Mouse (Mus musculus) olfactory bulb, adult 2 months (tissue): ENCODE measurements around the gene Nmral1. TPM values are rescaled to one million over a fixed set of nuclear protein-coding genes. Genes with fewer than 3 reads are reported as not detected.
"Not testable (repeated sequence)": the region's sequence is repeated elsewhere in the genome, so short reads cannot be mapped to it uniquely, and the experiment has no call there.

Experiments used
- H3K27ac ChIP-seq: fragments of 200-500 bp; 2 replicates; pipeline ENCODE4 v1.5.1; 2012; ENCODE audit warnings: low read depth, low read length; ENCODE audit not compliant: insufficient read depth
- H3K4me1 ChIP-seq: fragments of 200-500 bp; 2 replicates; pipeline ENCODE4 v1.6.1; 2012; ENCODE audit warnings: low read length; ENCODE audit not compliant: control insufficient read depth, insufficient read depth
- H3K4me3 ChIP-seq: fragments of 200-500 bp; 2 replicates; pipeline ENCODE4 v1.5.1; 2012; ENCODE audit warnings: mild to moderate bottlenecking, low read depth, low read length, moderate library complexity; ENCODE audit not compliant: insufficient read depth
- CTCF ChIP-seq: fragments of 200-500 bp; IDR thresholded peaks from 2 replicates; pipeline ENCODE4 v1.5.1; 2012; ENCODE audit warnings: low read depth, mild to moderate bottlenecking, low read length, moderate library complexity; ENCODE audit not compliant: insufficient read depth
- POLR2A ChIP-seq: fragments of 200-500 bp; IDR thresholded peaks from 2 replicates; pipeline ENCODE4 v1.6.1; 2012; ENCODE audit warnings: mild to moderate bottlenecking, low read depth, low read length, moderate library complexity; ENCODE audit not compliant: insufficient read depth
- WGBS: fragments of 180-500 bp; shearing (Covaris S2); methylation state at CpG from one replicate; pipeline ENCODE4 v1.1.7; 2018; 5-methylcytosine and 5-hydroxymethylcytosine counted together
- polyA plus RNA-seq: library from polyadenylated mRNA; stranded (reverse); fragments of >200 nt; gene quantifications from 2 replicates; pipeline ENCODE4 v1.2.4, GENCODE M21; 2012; ENCODE audit warnings: low replicate concordance; ENCODE audit not compliant: missing spikeins, insufficient read depth, insufficient read length

Nmral1 gene
- polyA plus RNA-seq, 1 experiment = not detected

DNA sequence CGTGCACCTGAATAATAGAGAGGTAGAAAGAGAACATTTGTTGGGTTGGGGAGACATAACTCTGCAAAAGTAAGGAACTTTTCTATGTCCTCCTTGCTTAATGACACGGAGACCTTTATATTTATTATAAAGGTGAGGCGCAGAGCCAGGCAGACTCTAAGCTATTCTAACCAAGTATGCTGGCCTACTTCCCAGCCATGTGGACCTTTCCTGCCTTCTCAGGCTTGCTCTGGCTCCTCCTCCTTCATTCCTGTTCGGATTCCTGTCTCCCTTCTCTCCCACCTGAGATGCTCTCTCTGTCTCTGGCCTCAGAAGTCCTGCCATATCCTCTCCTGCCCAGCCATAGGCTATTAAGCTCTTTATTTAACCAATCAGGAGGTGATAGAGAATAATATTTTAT is 6.1 kb upstream of the Nmral1 start:
- Histone ChIP-seq H3K4me3 (no peak overlapping the region), H3K27ac (no peak overlapping the region), H3K4me1 (peaks cover 2% of the 10 kb centered on the region; the same call in 1 of the 2 replicates)
- no peak for TF ChIP-seq POLR2A
- no peak for TF ChIP-seq CTCF
- 74% methylated on average over 4 of the region's 4 CpGs for WGBS

DNA sequence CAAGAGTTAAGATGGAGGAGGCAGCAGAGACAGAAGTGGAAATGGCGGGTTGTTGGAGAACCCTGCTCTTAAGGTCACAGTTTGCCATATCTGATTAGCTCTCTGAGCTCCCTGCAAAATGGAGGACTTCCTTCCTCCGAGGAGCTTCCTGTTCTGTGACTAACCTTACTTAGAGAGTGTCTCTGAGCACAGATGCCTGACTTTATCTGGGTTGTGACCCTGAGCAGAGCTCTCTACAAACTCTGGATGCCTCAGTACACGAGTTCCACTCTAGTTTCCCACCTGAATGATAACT is 3.7 kb upstream of the Nmral1 start:
- 0 out of 2 replicates have a peak, but pooled peaks cover under 1% of the 10 kb centered on the region for H3K4me1 ChIP-seq
- 85% methylated on average over 3 of the region's 3 CpGs for WGBS
- H3K4me3 ChIP-seq = no peak overlapping the region
- no peak overlapping the region for H3K27ac ChIP-seq
- TF ChIP-seq CTCF = no peak
- no peak for TF ChIP-seq POLR2A

DNA sequence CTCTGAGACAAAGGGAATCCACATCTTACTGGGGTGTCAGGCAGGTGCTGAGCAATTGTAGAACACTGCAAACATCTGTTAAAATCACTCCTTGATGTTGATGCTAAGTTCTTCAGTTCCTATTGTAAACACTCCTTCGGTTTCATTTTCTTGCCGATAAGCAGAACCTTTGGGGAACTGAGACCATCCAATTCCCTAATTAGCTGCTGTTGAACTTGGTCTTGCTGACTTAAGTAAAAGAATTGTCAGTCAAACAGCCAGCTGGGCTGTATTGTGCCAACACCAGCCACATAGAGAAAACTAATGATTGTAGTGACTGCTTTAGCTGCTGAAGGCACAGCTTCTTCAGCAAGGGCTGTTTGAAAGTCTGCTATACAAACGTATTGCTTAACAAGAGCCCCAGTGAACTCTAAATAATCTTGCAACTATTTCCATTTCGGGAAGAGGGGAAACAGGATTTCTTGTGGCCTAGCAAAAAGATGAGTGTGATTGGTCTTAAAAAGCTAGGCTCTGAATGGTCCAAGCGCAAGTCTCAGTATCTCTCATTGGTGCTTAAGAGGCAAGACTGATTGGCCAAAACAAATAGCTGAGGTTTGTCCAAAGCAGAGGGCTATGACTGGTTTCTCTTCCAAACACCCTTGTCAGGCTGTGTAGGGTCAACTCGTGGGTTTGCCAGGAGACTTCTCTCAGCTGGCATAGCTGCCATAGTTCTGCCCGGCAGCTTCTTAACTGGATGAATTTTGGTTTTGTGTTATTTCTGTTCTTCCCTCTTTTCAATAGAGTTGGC is 3.2 kb upstream of the Nmral1 start:
- WGBS = 34% methylated on average over 7 of the region's 7 CpGs
- TF ChIP-seq POLR2A = no peak
- TF ChIP-seq CTCF = no peak
- H3K27ac ChIP-seq = no peak overlapping the region

GRCm38 (mm10) chr16:4717866-4718265 is 1.3 kb downstream of the Nmral1 start:
- Histone ChIP-seq H3K27ac (no peak overlapping the region), H3K4me3 (no peak overlapping the region)
- WGBS = 36% methylated on average over 3 of the region's 3 CpGs

More for the DNA sequence above, 3.2 kb upstream of the Nmral1 start:
- no peak overlapping the region for H3K4me3 ChIP-seq
- H3K4me1 ChIP-seq = no peaks in the 10 kb centered on the region

GRCm38 (mm10) chr16:4713861-4714710 is 5.1 kb downstream of the Nmral1 start:
- 89% methylated on average over 17 of the region's 17 CpGs for WGBS
- no peak overlapping the region for H3K27ac ChIP-seq
- no peaks in the 10 kb centered on the region for H3K4me1 ChIP-seq
- no peak for TF ChIP-seq POLR2A
- no peak for TF ChIP-seq CTCF
- no peak overlapping the region for H3K4me3 ChIP-seq

More at GRCm38 (mm10) chr16:4717866-4718265, 1.3 kb downstream of the Nmral1 start:
- no peaks in the 10 kb centered on the region for H3K4me1 ChIP-seq
- no peak for TF ChIP-seq CTCF
- TF ChIP-seq POLR2A = no peak

- H3K27ac ChIP-seq = no peak overlapping the region
Observed at GRCm38 (mm10) chr16:4711173-4711572, 8.0 kb downstream of the Nmral1 start.

DNA sequence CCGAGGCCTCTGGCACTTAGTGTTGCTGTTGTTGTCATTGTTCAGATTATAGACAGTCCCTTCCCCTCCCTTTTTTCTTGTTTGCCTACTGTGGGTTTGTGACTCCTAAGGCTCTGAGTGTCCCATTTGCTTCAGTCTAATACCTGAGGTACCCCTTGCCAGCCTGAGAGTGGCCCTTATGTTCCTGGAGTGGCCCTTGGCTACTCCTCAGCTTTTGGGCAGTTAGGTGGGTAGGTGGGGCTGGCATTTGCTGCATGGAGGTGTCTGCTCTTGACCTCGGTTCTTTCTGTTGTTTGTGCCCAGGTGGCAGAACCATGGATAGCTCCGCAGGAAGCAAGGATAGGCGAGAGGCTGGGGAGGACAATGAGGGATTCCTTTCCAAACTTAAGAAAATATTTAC is 13.6 kb downstream of the Nmral1 start:
- WGBS = 77% methylated on average over 4 of the region's 4 CpGs
- TF ChIP-seq CTCF = no peak
- no peak for TF ChIP-seq POLR2A

More at GRCm38 (mm10) chr16:4711173-4711572, 8.0 kb downstream of the Nmral1 start:
- Histone ChIP-seq H3K4me3 (no peak overlapping the region), H3K4me1 (no peaks in the 10 kb centered on the region)
- TF ChIP-seq CTCF (no peak), POLR2A (no peak)
- 67% methylated on average over 4 of the region's 4 CpGs for WGBS

GRCm38 (mm10) chr16:4702646-4703045 is 16.5 kb downstream of the Nmral1 start:
- TF ChIP-seq POLR2A (no peak), CTCF (no peak)
- Histone ChIP-seq H3K4me3 (no peak overlapping the region), H3K4me1 (no peaks in the 10 kb centered on the region), H3K27ac (no peak overlapping the region)
- WGBS = 66% methylated on average over 1 of the region's 1 CpGs

More for the DNA sequence above, 13.6 kb downstream of the Nmral1 start:
- H3K27ac ChIP-seq = no peak overlapping the region
- no peaks in the 10 kb centered on the region for H3K4me1 ChIP-seq
- no peak overlapping the region for H3K4me3 ChIP-seq

DNA sequence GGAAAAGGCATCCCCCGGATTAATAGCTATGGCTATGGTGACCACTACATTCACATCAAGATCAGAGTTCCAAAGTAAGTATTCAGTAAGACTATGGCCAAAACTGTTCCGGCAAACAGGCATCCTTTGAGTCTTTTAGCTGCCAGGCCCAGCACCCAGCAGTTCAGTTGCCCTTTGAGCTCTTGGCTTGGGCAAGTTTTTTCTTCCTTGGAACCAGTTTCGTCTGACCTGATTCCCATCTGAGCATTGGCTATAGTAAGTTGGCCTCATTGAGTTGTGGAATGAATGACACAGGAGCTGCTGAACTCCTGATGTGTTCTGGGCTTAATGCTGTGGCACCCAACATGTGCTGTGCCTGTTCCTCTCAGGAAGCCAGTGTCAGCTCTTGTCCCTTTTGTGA is 17.9 kb downstream of the Nmral1 start:
- no peak overlapping the region for H3K4me3 ChIP-seq
- TF ChIP-seq CTCF = no peak
- TF ChIP-seq POLR2A = no peak
- 94% methylated on average over 3 of the region's 3 CpGs for WGBS
- H3K27ac ChIP-seq = no peak overlapping the region
- H3K4me1 ChIP-seq = no peaks in the 10 kb centered on the region

GRCm38 (mm10) chr16:4689371-4689770 is 29.8 kb downstream of the Nmral1 start:
- not testable (repeated sequence) for H3K4me1 ChIP-seq, H3K27ac ChIP-seq, H3K4me3 ChIP-seq
- over 99% methylated on average over 4 of the region's 4 CpGs for WGBS
